Mouse (Mus musculus): ENCODE data around the gene Ect2. TPM values are rescaled to one million over a fixed set of nuclear protein-coding genes. Genes with fewer than 3 reads are reported as not detected.

Gene Ect2
- polyA plus RNA-seq (2012; ENCODE audit: insufficient read depth, insufficient read length, low replicate concordance, missing spikeins), result not detected in 2 replicates

DNA sequence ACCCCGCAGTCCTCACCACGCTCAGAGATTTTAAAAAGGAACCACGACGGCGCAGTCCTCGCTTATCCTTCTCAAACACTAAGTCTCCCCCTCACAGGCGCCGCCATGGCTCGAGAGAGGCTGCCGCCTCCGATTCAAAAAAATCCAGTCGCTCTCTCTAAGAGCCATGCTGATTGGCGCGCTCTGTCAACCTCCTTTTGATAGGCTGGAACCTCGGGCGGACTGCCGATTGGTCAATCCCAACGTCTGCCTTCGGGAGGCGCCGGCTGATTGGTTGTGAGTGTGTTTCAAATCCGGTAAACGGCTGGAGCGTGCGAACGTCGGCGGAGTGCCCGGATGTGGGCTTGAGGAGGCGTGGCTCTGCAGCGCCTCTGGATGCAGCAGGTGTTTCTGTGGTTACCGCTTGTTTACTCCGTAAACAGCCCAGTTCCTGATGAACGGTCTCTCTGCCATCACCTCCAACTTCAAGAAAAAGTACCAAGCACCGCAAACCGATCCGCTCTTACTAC lies at the start of gene Ect2:
Gene Ect2, minus strand, starts transcription at position 178 of the 509 bp plus-strand sequence.
- Histone ChIP-seq H3K27ac (ENCODE audit: insufficient read depth, low read depth, low read length) (no peak within 1 kb of the TSS), H3K4me3 (ENCODE audit: insufficient read depth, low read depth, low read length) (peak within 1 kb of the TSS; percentile 65), H3K4me1 (ENCODE audit: control insufficient read depth, insufficient read depth, low read length) (no peaks in the 10 kb centered on the region)
- TF ChIP-seq CTCF (IDR thresholded peaks at IDR 0.05; ENCODE audit: insufficient read depth, low read depth, low read length) (no peak), POLR2A (IDR thresholded peaks at IDR 0.05; ENCODE audit: insufficient read depth, low read depth, low read length) (peak; percentile 44; the same call in 1 of the 2 replicates)
- under 1% methylated on average over 37 of the region's 37 CpGs for WGBS

DNA sequence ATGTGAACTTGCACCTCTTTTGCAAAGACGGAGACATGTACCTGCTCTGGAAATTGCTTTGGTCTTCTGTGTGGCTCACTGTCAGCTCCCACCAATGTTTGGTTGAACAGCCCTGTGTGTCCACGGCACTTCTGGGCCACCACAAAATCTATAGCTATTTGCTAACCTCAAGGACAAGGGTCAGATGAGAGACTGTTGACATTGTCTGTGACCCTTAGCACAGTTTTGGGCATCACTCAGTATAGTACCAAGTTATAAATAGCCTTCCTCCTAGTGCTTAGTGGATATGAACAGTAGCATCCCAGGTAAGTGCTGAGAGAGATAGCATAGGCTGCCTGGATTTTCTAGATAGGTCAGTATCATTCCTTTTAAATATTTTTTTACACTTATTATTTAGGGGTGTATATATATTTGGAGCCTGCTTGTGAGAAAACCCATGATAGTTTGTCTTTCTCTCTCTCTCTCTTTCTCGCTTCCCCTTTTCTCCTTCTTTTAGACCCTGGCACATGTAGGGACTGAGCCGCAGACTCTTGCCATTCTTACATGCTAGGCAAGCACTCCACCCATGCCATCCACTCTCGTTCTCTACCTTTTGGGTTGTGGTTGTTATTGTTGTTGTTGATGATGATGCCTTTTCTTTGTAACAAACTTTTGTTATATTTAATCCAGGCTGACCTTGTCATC lies 48.2 kb upstream of the Ect2 start:
- H3K4me3 ChIP-seq (ENCODE audit: insufficient read depth, low read depth, low read length), result no peak overlapping the region
- WGBS, result 87% methylated on average over 5 of the region's 5 CpGs
- H3K4me1 ChIP-seq (ENCODE audit: control insufficient read depth, insufficient read depth, low read length), result peaks cover 14% of the 10 kb centered on the region
- no peak overlapping the region for H3K27ac ChIP-seq (ENCODE audit: insufficient read depth, low read depth, low read length)
- TF ChIP-seq CTCF (IDR thresholded peaks at IDR 0.05; ENCODE audit: insufficient read depth, low read depth, low read length), result no peak
- TF ChIP-seq POLR2A (IDR thresholded peaks at IDR 0.05; ENCODE audit: insufficient read depth, low read depth, low read length), result no peak

DNA sequence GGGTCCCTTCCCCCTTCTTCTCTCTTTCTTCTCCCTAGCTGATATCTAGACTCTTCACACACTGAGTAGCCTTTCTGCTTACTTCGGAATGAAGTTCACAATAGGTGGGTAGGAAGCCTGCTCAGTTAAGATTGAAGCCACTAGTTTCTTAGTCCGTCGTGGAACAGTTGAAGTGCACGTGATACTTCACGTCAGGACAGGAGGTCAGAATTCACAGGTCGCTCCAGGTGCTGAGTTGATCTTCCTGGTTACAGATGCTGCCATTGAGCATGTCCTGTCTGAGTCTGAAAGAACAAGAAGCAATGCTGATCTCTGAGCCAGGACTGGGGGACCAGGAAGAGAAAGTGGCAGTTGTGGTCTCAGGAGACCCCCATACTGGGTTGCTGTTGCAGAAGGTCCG lies 45.4 kb upstream of the Ect2 start:
- no peak overlapping the region for H3K4me3 ChIP-seq (ENCODE audit: insufficient read depth, low read depth, low read length)
- no peak overlapping the region for H3K27ac ChIP-seq (ENCODE audit: insufficient read depth, low read depth, low read length)
- WGBS, result 92% methylated on average over 7 of the region's 7 CpGs
- TF ChIP-seq POLR2A (IDR thresholded peaks at IDR 0.05; ENCODE audit: insufficient read depth, low read depth, low read length) (no peak), CTCF (IDR thresholded peaks at IDR 0.05; ENCODE audit: insufficient read depth, low read depth, low read length) (no peak)
- H3K4me1 ChIP-seq (ENCODE audit: control insufficient read depth, insufficient read depth, low read length), result 0 out of 2 replicates have a peak, but pooled peaks cover 6% of the 10 kb centered on the region

DNA sequence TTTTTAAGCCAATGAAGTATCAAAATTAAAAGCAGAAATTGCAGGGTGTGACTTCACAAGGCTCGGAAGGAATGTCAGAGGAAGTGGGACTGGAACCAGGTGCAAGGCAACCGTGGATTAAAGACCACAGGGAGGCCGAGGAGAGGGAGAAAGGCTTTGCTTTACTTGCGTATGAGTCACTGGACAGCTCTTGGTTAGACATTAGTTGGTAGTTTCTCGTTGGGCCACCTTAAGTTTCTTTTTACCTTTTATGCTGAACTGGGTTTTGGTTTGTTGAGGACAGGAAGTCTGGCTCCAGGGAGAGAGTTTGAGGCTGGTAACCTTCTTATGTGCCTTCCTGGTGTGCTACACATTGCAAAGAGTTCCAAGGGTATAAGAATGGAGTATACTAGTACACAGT lies 44.1 kb upstream of the Ect2 start:
- WGBS, result 76% methylated on average over 5 of the region's 5 CpGs
- no peak overlapping the region for H3K27ac ChIP-seq (ENCODE audit: insufficient read depth, low read depth, low read length)
- H3K4me1 ChIP-seq (ENCODE audit: control insufficient read depth, insufficient read depth, low read length), result 0 out of 2 replicates have a peak, but pooled peaks cover 6% of the 10 kb centered on the region
- TF ChIP-seq CTCF (IDR thresholded peaks at IDR 0.05; ENCODE audit: insufficient read depth, low read depth, low read length), result no peak
- no peak for TF ChIP-seq POLR2A (IDR thresholded peaks at IDR 0.05; ENCODE audit: insufficient read depth, low read depth, low read length)
- no peak overlapping the region for H3K4me3 ChIP-seq (ENCODE audit: insufficient read depth, low read depth, low read length)

DNA sequence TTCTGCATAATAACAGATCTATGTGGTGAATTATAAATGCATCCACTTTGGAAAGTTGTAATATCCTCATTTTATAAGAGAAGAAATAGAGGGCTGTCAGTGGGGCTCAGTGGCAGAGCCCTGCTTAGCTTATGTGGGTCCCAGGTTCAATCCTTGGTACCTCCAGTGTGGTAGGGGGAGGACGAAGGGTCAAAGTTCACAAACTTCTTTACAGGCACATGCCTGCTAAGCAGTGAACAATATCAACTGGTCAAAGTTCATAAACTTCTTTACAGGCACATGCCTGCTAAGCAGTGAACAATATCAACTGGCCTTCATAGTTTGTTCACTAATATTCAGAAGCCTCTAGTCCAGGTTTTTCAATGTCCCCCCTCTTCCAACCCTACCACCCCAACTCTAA lies 42.9 kb upstream of the Ect2 start:
- Histone ChIP-seq H3K4me3 (ENCODE audit: insufficient read depth, low read depth, low read length) (no peak overlapping the region), H3K4me1 (ENCODE audit: control insufficient read depth, insufficient read depth, low read length) (0 out of 2 replicates have a peak, but pooled peaks cover 6% of the 10 kb centered on the region), H3K27ac (ENCODE audit: insufficient read depth, low read depth, low read length) (no peak overlapping the region)
- no peak for TF ChIP-seq CTCF (IDR thresholded peaks at IDR 0.05; ENCODE audit: insufficient read depth, low read depth, low read length)
- no peak for TF ChIP-seq POLR2A (IDR thresholded peaks at IDR 0.05; ENCODE audit: insufficient read depth, low read depth, low read length)
- WGBS, result 91% methylated on average over 1 of the region's 1 CpGs

DNA sequence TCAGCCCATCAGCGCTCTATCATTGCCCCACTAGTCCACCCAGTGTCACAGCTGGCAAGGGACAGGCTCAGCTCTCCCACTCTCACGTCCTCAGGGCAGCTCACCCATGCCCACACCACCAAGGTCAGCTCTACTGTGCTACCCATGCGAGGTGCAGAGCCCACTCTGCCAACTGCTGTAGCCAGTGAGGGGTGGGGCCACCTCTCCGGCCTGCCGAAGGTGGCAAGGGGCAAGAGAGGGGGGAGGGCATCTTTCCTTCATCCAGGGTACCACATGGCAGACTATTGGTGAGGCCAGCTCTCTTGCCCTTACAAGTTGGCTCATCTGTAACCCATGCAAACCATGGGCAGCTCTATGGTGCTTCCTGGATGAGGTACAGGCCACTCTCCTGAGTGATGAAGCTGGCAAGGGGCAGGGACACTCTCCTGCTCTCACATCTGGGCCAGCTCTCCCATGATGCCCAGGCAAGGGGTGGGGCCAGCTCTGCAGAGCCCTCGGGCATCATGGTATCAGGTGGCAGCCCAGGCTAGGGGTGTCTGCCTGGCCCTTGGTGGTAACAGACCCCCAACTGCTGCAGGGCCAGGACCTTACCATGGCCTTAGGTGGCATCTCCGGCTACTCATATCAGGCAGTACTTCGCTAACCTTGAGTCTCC lies 42.0 kb upstream of the Ect2 start:
- Histone ChIP-seq H3K27ac (ENCODE audit: insufficient read depth, low read depth, low read length) (no peak overlapping the region), H3K4me1 (ENCODE audit: control insufficient read depth, insufficient read depth, low read length) (0 out of 2 replicates have a peak, but pooled peaks cover 6% of the 10 kb centered on the region), H3K4me3 (ENCODE audit: insufficient read depth, low read depth, low read length) (no peak overlapping the region)
- TF ChIP-seq CTCF (IDR thresholded peaks at IDR 0.05; ENCODE audit: insufficient read depth, low read depth, low read length) (no peak), POLR2A (IDR thresholded peaks at IDR 0.05; ENCODE audit: insufficient read depth, low read depth, low read length) (no peak)
- WGBS, result 85% methylated on average over 8 of the region's 8 CpGs

DNA sequence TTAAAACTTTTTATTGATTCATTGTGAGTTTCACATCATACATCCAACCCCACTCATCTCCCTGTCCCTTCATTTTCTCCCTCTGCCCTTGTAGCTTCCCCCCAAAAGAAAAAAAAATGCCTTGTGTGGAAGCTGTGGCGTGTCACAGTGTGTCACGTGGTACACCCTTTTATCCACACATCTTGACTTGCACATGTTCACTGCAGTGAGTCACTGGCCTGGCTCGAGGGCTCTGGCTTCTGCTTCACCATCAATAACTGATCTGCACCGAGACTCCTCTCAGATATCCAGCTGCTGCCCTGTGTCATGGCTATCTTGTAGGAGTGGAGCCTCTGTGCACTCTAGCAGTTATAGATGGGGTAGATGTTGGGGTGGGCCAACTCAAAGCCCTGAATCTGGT lies 41.5 kb upstream of the Ect2 start:
- H3K27ac ChIP-seq (ENCODE audit: insufficient read depth, low read depth, low read length), result no peak overlapping the region
- H3K4me3 ChIP-seq (ENCODE audit: insufficient read depth, low read depth, low read length), result no peak overlapping the region
- TF ChIP-seq POLR2A (IDR thresholded peaks at IDR 0.05; ENCODE audit: insufficient read depth, low read depth, low read length), result no peak
- no peak for TF ChIP-seq CTCF (IDR thresholded peaks at IDR 0.05; ENCODE audit: insufficient read depth, low read depth, low read length)
- WGBS, result 66% methylated on average over 4 of the region's 4 CpGs
- 0 out of 2 replicates have a peak, but pooled peaks cover 6% of the 10 kb centered on the region for H3K4me1 ChIP-seq (ENCODE audit: control insufficient read depth, insufficient read depth, low read length)

DNA sequence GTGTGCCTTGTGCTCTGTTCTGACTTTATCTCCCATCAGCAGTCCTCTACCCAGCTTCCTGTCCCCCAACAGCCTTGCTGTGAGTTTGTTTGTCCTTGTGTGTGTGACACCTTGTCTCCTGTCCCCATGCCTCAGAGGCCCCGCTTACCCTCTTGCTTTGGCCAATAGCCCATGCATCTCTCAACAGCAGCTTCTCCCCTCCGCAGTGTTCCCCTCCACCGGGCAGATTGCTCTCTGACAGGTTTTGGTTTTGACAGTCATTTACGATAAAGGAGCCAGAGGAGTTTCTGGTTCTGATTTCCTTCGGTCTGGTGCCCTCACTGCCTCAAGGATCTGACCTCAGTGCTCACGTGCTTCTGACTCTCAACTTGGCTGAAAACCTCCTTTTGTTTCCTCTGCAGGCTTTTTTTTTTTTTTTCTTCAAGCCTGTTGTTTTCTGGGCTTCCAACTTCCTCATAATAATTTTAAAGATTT lies 40.2 kb upstream of the Ect2 start:
- Histone ChIP-seq H3K27ac (ENCODE audit: insufficient read depth, low read depth, low read length) (no peak overlapping the region), H3K4me1 (ENCODE audit: control insufficient read depth, insufficient read depth, low read length) (peaks cover 9% of the 10 kb centered on the region; the same call in 1 of the 2 replicates), H3K4me3 (ENCODE audit: insufficient read depth, low read depth, low read length) (no peak overlapping the region)
- WGBS, result 70% methylated on average over 6 of the region's 6 CpGs
- TF ChIP-seq POLR2A (IDR thresholded peaks at IDR 0.05; ENCODE audit: insufficient read depth, low read depth, low read length), result no peak
- TF ChIP-seq CTCF (IDR thresholded peaks at IDR 0.05; ENCODE audit: insufficient read depth, low read depth, low read length), result no peak

DNA sequence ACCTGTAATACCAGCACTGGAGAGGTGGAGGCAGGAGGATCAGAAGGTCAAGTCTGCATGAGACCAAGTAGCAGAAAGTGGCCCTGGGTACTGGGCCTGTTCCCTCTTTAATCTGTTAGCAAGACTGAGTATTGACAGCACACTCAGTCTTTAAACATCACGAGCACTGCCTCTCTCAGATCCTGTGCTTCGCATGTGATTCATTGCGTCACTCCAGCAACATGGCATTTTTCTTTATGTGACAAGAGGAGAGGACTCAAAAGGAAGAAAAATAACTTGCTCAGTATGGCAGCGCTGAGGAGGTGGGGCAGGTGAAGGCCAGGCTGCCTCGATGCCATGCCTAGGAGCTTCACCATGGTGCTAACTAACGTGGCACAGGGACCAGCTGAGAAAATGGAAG lies 38.2 kb upstream of the Ect2 start:
- 93% methylated on average over 6 of the region's 6 CpGs for WGBS
- Histone ChIP-seq H3K27ac (ENCODE audit: insufficient read depth, low read depth, low read length) (no peak overlapping the region), H3K4me3 (ENCODE audit: insufficient read depth, low read depth, low read length) (no peak overlapping the region), H3K4me1 (ENCODE audit: control insufficient read depth, insufficient read depth, low read length) (peaks cover 9% of the 10 kb centered on the region; the same call in 1 of the 2 replicates)
- TF ChIP-seq POLR2A (IDR thresholded peaks at IDR 0.05; ENCODE audit: insufficient read depth, low read depth, low read length) (no peak), CTCF (IDR thresholded peaks at IDR 0.05; ENCODE audit: insufficient read depth, low read depth, low read length) (no peak)

All from olfactory bulb, adult 2 months (tissue).